Mouse (Mus musculus) CH12F3 (cell line): ENCODE results near the gene Gtf2ird2.

ENCODE experiments used
- in situ Hi-C: fragments of 300-500 bp; cut with MboI; formaldehyde crosslinking; loops from 2 replicates; pipeline ENCODE4 v1.14.3; 2020; ENCODE audit warnings: low sequenced_read_pairs

The Gtf2ird2 gene

DNA sequence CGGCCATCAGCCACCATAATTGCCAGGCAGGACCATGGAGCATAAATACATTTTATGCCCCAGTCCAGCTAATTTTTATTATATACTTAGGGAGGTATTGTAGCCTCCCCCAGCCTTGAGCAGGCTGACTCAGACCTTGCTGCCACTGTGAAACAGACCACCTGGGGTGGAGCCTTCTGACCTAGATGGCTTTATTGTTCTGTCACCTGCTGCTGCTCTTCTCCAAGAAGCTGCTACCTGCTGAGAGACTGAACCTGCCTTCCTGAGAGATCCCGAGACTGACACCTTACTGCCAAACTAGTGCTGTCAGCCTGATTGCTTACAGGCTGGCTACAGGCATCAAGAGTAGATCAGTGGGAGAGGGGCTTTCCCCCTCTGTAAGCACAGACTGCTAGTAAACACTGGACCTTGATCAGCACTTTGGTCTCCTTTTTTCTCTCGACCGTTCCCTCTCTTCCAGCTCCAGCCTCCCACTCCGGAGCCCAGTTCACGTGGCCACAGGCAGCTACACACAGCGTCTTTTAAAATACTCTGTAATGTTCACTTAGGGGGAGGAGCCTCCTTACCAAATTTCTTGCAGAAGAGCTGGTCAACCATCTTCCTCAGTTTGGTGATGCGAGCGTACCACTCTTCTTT lies 76.3 kb downstream of the Gtf2ird2 start:
- in situ Hi-C loops = no loop called here

- in situ Hi-C loops = no loop called here
Measured at GRCm38 (mm10) chr5:134265890-134266289, 82.1 kb downstream of the Gtf2ird2 start.

DNA sequence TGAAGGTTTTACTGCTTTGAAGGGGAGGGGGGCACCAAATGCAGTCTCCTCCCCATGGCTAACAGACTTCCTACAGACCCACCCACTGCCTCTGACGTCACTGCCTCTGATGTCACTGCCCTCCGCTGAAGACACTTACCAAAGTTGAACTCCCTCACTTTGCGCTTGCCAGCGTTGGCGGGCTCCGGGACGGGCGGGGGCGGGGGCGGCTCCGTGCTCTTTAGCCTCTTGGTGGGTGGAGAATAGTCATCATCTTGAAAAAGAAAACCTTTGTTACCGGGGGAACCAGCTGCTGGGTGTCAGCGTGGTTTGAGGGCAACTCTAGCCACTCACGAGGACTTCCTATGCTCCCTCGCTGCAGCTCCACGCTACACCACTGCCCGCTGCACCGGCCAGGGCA lies 82.6 kb downstream of the Gtf2ird2 start:
- in situ Hi-C loops = no loop called here

DNA sequence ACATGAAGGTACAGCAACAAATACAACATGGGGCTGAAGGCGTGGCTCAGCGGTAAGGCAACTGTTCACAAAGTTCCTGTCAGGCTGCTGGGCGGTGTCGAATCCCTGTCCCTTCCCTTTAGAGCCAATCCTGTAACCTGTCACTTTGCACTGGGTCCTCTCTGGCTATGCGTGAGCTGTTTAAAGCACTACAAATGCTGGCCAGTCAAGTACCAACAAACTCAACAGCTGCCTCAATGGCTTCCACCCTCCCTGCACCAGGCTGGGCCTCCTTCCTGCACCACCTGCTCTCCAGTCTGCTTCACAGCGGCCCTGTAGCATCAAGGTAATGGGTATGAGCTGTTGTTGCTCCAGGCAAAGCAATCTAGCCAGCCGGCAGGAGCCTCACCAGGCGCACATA lies 84.9 kb downstream of the Gtf2ird2 start:
- in situ Hi-C loops = no loop called here

DNA sequence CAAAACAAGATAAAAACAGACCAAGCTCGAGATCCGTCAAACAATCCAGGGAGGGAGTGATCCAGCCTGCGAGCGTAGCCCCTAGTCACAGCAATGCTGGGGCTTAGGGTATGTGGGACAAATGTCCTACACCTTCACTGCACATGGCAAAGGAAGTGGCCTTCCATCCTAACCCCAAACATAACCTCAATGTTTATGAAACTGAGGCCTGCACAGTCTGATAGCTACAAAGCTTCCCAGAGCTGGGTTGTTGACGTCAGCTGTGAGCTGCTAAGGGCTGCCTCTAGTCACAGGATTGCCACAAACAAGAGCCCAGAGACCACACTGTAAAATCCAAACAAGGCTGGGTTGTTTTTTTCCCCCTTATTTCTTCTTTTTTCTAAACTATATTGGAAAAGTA lies 85.9 kb downstream of the Gtf2ird2 start:
- in situ Hi-C loops = no loop called here

GRCm38 (mm10) chr5:134270566-134270965 lies 86.7 kb downstream of the Gtf2ird2 start:
- in situ Hi-C loops = no loop called here

DNA sequence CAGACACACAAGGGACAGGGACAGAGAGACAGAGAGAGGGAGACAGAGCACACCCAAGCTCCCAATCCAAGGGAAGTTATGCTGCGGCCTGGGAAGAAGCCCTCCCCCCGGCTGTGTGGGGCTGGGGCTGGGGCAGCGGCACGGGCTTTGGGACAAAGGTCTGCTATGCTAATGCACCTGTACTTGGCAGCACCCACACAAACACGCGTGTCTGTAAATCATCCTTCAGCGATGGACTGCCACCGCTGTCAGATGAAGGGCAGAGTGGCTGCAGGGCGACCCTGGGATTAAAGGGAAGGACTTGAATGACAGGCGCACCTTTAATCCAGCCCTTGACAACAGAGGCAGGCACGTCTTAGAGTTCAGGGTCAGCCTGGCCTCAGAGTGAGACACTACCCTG lies 87.6 kb downstream of the Gtf2ird2 start:
- in situ Hi-C loops = no loop called here

DNA sequence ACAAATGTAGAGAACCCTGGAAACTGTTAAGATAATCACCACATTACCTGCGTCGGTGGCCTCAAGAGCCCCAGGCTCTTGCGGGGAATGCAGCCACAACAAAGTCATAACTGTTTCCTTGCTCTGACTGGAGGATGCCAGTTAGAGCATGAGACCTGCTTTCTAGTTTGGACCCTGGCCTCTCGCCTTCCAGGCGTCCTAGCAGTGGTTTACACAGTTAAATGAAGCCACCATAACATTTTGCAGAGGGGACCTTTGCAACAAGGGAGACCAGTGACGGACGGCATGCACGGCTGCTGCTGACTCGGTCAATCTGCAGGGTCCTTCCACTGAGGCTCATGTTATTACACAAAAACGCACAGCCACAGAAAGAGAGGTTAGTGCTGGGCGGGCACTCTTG lies 88.9 kb downstream of the Gtf2ird2 start:
- in situ Hi-C loops = no loop called here

DNA sequence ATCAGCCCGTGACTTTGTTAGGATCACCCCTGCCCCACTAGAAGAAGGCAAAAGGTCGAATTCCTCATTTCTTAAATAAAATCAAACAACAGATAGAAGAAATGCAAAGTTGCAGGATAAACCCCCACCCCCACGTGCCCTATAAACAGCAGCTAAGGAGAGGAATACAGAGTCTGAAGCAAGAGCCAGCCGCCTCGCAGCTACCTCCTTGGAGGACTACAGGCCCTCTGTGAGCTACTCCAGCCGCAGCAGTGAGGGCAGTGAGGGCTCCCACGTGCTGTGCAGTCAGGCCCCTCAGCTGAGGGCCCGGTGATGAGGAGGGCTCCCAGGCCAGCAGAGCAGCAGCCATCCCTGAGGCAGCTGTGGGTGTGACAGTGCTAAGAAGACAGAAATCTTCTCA lies 89.9 kb downstream of the Gtf2ird2 start:
- in situ Hi-C loops = no loop called here
